Mouse (Mus musculus) frontal cortex, postnatal 25 days (tissue): ENCODE data around the gene Efnb2.

Experiments
- DNase-seq, 2 experiments: peaks; one replicate each; pipeline ENCODE4 v3.0.0; 2022; ENCODE audit warnings: low spot score in 2 of 2

The Efnb2 gene

DNA sequence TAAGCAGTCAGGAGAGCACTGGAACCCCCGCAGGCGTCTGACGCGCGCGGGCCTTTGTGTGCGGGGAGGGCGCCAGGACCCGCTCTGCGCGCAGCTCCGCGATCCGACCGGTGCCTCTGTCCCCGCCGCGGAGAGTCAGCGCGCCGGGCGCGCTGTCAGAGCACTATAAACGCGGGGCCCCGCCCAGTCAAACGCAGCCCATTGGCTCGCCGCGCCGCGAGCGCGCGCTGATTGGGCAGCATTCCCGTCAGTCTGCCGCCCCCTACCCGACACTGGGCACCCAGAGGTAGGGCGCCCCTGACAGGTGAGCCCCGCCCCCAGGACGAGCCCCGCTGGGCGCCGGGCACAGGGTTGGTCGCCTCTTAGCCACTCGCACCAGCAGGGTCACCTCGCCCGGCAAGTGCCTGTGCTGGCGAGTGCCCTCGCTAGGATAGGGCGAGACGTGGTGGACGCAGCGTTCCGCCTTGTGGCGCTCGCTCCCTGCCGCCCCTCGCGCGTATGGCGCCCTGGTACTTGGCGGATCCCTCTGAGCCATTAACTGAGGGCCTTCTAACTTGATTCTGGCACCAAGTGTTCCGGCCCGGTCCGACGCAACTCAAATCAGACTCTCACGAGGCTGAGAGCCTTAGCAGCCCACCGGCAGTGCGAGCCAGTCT, at the start of gene Efnb2:
Gene Efnb2 (minus strand): TSS at position 140 of the 656 bp plus-strand sequence.
- peak; percentile 97 to 98 for DNase-seq

DNA sequence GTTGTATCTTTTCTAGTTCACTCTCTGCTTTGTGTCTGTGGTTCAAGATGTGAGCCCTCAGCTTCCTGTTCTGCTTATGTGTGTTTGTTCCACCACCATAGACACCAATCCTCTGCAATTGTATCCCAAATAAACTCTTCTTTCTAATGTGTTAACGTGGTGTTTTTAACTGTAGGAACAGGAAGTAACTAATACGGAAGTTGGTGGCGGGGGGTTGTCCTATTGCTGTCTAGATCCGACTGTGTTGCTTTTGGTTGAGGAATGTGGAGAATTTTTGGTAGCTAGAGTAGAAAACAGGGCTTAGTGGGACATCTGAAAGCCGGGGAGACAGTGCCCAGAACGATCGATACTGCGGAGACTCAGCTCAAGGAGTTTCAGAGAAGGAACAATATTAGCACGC, 43.8 kb upstream of the Efnb2 start:
- DNase-seq: no peak

- no peak for DNase-seq
Observed at GRCm38 (mm10) chr8:8703668-8704067, 42.6 kb upstream of the Efnb2 start.

GRCm38 (mm10) chr8:8700821-8701220, 39.8 kb upstream of the Efnb2 start:
- no peak for DNase-seq

GRCm38 (mm10) chr8:8700229-8700628, 39.2 kb upstream of the Efnb2 start:
- DNase-seq: no peak

- peak; percentile 94 to 96 for DNase-seq
Observed at GRCm38 (mm10) chr8:8690146-8691092, 29.4 kb upstream of the Efnb2 start, which contains the start of gene Arglu1. Gene Arglu1 (minus strand): TSS chr8:8690521.

DNA sequence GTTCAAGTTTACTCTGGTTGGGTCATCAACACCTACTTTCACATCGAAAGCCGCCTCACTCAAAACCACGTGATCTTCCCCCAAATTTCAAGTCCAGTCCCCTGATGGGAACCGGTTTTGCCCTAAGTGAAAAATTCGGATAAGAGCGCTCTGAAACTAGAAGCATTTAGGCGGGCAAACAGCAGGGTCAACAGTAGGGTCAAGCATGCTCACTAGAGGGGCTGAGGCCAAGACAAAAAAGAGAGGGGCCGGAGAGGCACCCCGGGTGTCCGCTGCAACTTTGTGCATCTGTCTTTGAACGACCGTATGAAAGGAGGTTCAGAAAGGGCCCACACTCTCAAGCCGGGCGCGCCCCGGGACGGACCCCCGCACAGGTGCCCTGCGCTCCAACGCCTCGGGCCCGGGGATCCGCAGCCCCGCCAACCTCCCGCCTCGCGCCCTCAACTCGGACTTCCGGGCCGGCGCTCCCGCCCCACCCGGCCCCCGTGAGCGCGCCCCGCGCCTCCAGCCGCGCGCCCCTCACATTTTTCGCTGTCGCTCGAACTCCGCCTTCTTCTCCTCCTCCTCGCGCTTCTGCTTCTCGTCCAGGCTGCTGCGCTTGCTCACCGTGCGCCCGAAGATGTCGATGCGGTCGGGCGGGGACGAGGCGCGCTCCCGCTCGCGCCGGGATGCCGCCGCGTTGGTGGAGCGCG, 28.6 kb upstream of the Efnb2 start:
- peak; percentile 15 to 60 for DNase-seq

GRCm38 (mm10) chr8:8688823-8689453, 27.9 kb upstream of the Efnb2 start:
- DNase-seq: no peak

DNA sequence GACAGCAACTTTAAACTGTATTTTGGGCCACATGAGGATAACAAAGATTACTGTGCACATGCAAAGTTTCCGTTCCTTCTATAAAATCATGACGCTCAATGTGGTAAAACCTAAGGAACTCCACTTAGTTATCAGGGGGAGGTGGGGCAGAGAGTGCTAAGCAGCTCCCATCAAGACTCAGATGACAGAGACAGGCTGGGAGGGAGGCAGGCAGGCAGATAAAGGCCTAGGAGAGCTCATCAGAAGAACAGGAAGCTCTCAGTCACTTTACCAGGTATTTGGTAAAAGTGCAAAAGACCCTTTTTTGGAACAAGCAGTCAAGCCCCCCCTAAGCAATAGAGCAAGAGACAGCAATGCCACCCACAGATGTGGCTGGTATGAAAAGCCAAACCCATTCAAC, 24.5 kb upstream of the Efnb2 start:
- no peak for DNase-seq

DNA sequence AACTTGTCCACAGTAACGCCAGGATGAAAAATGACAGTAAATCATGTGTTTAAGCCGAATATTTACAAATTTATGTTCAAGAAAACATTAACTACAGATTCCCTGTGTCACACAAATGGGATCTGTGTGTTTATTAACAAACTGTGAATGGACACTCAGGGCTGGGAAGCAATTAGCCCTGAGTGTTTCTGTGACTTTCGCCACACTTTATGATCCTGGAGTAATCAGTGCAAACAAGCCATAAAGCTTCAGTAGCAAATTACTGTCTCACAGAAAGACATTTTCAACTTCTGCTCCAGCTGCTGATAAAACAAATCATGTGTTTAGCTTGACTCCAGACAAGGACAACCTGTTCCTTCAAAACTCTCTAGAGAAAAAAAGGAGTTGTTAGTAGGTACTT, 21.7 kb upstream of the Efnb2 start:
- DNase-seq: no peak

DNA sequence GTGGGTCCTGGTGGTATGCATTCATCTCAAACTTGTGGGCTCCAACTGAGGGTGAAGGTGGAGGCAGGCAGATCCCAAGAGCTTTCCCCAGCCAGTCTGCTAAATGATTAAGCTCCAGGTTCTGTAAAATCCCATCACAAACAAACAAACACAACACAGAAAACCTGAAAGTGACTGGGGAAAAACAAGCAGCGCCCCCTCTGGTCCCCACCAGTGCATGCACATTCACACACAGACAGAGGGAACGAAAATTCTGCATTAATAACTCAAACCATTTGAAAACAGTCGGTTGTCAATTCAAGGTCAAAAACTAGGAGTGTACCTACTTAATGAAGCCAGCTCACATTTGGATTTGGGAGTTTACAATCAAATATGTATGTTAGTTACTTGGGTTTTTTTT, 17.2 kb upstream of the Efnb2 start:
- no peak for DNase-seq

- DNase-seq: no peak
Observed at GRCm38 (mm10) chr8:8674864-8675263, 13.8 kb upstream of the Efnb2 start.

DNA sequence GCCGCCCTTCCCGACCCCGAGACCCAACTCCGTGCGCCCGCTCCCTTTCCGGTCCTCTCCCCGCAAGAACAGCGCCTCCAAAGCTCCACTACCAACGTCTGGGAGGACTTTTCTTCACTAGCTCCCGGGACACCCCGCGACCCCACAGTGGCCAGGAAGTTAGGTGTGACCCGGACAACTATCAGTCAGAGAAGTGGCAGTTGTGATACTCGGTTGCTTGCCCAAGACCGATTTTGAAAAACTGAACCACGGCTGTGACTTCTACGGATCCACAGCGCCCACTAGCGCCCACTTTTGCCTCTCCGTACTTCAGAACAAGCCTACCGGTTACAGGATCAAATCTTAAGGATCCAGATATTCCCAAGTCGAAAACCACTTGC, 707 bp upstream of the Efnb2 start:
- peak; percentile 93 to 96 for DNase-seq

DNA sequence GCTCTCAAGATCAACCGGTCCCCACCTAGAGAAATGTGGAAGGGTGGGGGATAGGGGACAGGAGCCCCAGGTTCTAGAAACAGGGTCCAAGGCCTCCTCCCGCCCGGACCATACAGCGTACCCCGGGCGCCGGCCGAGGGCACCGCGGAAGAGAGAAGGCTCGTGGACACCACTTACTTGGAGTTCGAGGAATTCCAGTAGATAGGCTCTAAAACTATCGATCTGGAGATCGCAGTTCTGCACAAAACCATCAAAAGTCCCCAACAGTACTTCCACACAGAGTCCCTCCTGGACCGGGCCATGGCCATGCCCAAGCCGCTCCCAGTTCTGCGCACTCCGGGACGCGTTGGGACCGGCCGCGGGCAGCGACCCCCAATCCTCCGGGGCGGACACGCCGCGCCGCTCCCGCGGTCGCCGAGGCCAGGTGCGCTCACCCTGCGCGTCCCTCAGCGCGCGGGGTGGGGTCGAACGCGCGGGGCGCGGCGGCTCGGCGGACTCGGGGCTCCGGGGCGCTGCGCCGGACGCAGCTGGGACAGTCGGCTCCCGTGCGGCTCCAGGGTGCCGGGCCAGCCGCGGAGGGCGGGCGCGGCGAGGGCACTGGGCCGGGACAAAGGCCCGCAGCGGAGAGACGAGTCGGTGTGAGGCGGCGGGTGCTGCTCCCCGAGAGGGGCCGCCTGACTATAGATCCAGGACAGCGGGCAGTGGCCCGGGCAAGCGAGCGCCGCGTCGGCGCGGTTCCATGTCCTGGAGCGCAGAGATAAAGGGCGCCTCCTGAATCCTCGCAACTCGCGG, 539 bp downstream of the Efnb2 start:
- peak in 1 of 2 experiments; percentile 16 for DNase-seq

DNA sequence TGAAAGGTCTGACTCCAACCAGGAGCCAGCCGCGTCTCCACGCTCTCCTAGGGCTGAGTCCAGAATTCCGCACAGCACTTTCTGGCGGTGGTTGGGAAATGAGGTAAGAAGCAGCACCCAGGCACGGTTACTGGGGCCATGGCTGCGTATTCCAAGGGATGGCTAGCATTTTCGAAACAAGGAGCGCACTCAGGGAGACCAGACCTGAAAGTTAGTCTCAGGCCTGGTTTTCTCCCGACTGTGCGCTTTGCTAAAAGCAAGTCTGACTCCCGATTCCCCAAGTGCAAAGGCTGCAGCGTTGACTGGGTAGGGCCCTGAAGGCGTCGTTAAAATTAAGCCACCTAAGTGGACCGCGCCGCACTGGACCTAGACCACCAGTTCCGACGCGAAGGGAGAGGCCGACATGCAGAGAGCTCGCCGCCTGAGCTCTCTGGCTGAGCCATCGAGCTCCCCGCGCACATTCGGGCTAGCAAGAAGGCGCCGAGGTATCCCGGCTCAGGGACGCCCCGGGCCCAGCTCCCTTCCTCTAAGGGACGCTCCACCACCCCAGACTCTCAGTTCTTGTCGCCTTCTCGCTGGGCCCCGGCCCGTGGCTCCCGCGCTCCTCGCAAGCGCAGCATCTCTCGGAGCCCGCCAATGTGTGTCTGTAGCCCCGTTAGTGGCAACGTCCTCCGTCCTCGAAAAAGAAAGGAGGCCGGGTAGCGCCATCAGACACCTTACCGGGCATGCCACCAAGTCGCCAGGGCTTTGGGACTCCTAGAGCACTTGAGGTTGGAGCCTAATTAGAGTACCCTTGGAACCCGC, 1.3 kb downstream of the Efnb2 start:
- DNase-seq: no peak

GRCm38 (mm10) chr8:8658426-8659224, 2.4 kb downstream of the Efnb2 start:
- DNase-seq: peak; percentile 73 to 78

DNA sequence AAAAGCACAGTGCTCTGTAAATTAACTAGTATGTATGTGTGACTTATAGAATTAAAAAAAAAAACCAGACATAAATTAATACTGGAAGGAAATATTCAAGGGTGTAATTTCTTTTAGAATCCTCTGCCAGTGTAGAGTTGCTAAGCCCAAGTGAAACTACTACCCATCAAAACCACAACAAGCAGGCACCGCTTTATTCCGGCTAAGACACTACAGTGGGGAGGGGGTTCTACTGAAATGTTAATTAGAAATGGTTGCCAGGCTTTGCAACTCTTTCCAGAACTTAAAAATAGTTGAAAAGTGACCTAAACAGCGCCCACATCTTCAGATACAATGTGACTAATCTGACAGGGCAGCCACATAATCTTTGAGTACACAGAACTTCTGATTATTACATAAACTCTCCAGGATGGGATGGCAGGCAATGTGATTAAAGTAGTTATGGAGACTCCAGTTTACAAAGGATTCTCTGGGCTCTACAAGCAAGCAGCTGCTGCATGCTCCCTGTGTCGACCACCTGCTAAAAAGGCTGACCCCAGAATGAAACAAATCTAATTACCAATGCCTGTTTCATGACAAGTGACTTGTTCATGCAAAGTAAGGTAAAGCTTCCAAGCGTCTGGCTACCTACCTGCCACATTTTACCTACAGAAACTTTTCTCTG, 3.2 kb downstream of the Efnb2 start:
- no peak for DNase-seq

DNA sequence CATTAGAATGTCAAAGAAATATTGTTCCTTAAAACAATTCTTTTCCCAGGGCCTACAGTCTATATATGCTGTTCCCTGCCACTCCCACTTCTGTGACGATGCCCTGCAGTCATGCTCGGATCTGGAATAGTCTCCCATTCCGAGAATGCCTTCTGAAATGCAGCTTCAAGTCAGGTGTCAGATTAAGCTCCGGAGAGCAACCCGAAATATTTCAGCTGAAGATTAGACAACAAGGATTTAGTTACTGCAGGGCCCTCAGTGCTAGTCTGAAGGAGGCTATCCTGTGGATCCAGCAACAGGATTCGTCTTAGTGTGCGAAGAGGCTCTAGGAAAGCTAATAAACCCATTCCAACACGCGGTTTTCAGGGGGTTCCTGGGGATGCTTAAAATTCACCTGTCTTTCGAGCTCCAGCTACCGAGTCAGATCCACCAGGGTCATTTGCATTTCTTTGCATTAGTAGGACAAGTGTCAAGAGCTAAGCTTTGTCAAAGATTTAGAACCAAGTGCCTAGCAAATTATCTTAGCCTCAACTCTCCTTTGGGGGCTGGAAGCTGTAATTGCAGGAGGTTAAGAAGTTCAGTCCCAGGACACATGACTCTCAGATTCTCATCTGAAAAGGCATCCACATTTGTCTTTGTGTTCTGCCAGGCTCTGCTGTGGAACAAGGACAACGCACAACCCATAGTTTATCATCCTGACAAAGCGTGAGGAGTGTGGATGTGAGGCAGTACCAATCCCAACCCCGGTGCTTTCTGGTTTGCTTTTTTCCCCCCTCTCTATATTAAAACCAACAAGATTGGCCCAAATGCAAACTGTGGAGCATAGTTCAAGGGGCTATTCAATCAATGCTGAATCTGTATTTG, 4.2 kb downstream of the Efnb2 start:
- no peak for DNase-seq
